Mouse (Mus musculus) small intestine, adult 2 months (tissue): ENCODE data around the gene Hist1h3a.
"Not testable (repeated sequence)": the region's sequence is repeated elsewhere in the genome, so short reads cannot be mapped to it uniquely, and the experiment has no call there.

ENCODE experiments used
- CTCF ChIP-seq: fragments of 200-500 bp; IDR thresholded peaks from 2 replicates; pipeline ENCODE4 v1.5.1; 2012; ENCODE audit warnings: low read depth, mild to moderate bottlenecking, control low read depth, inconsistent platforms, low read length, moderate library complexity, mixed read lengths; ENCODE audit not compliant: insufficient replicate concordance, insufficient read length; ENCODE audit errors: extremely low read depth
- POLR2A ChIP-seq: fragments of 200-500 bp; IDR thresholded peaks from 2 replicates; pipeline ENCODE4 v1.6.1; 2012; ENCODE audit warnings: low read depth, mild to moderate bottlenecking, control low read depth, inconsistent platforms, low read length, moderate library complexity

- TF ChIP-seq POLR2A, CTCF: not testable (repeated sequence)
These were observed 10.0 kb downstream of the Hist1h3a start, which contains the start of gene Hist1h3b for GRCm38 (mm10) chr13:23752067-23752741.
